Mouse (Mus musculus) adrenal gland, adult (tissue): ENCODE data around the gene Olfr1390.
"Not testable (repeated sequence)": the region's sequence is repeated elsewhere in the genome, so short reads cannot be mapped to it uniquely, and the experiment has no call there.

Experiments
- DNase-seq, 2 experiments: peaks; one replicate each; pipeline ENCODE4 v3.0.0; 2022 to 2023; ENCODE audit warnings: low spot score in 1 of 2; ENCODE audit not compliant: inconsistent age in 2 of 2

Gene Olfr1390

GRCm38 (mm10) chr11:49334888-49335287, at the start of gene Olfr1390:
Gene Olfr1390, plus strand, starts transcription at chr11:49335188.
- no peak for DNase-seq

- no peak for DNase-seq
Observed at GRCm38 (mm10) chr11:49287251-49287650, 47.7 kb upstream of the Olfr1390 start.

- no peak for DNase-seq
Observed at GRCm38 (mm10) chr11:49292777-49293176, 42.2 kb upstream of the Olfr1390 start.

GRCm38 (mm10) chr11:49304441-49304840, 30.5 kb upstream of the Olfr1390 start, which contains the start of gene Olfr10:
Gene Olfr10, plus strand, starts transcription at chr11:49304741.
- no peak for DNase-seq

GRCm38 (mm10) chr11:49308547-49308946, 26.4 kb upstream of the Olfr1390 start:
- not testable (repeated sequence) for DNase-seq

- no peak for DNase-seq
Observed at GRCm38 (mm10) chr11:49322442-49322841, 12.5 kb upstream of the Olfr1390 start, which contains the start of gene Olfr1391. Gene Olfr1391, plus strand, starts transcription at chr11:49322742.

- DNase-seq, result no peak
Observed at GRCm38 (mm10) chr11:49326726-49327125, 8.3 kb upstream of the Olfr1390 start.

GRCm38 (mm10) chr11:49329686-49330085, 5.3 kb upstream of the Olfr1390 start:
- no peak for DNase-seq

- DNase-seq, result peak in 1 of 2 experiments; percentile 24
Observed at GRCm38 (mm10) chr11:49337150-49337832, 2.3 kb downstream of the Olfr1390 start.

- DNase-seq, result no peak
Observed at GRCm38 (mm10) chr11:49383133-49383532, 48.1 kb downstream of the Olfr1390 start.

GRCm38 (mm10) chr11:49386118-49386517, 51.1 kb downstream of the Olfr1390 start:
- not testable (repeated sequence) for DNase-seq
